Mouse (Mus musculus) brain, embryonic 14.5 days (tissue): ENCODE measurements around the gene Btaf1.

Experiments used
- CTCF ChIP-seq: fragments of 200-500 bp; IDR thresholded peaks from 2 replicates; pipeline ENCODE4 v1.5.1; 2012; ENCODE audit warnings: inconsistent platforms, mild to moderate bottlenecking, moderate library complexity, borderline replicate concordance; ENCODE audit not compliant: insufficient read depth, insufficient read length; ENCODE audit errors: extremely low read depth
- POLR2A ChIP-seq: fragments of 200-500 bp; IDR thresholded peaks from 2 replicates; pipeline ENCODE4 v1.6.1; 2012; ENCODE audit warnings: mild to moderate bottlenecking, inconsistent platforms, borderline replicate concordance; ENCODE audit not compliant: poor library complexity, insufficient read depth, insufficient read length, severe bottlenecking; ENCODE audit errors: extremely low read depth

GRCm38 (mm10) chr19:37032364-37032763 lies 106.5 kb downstream of the Btaf1 start:
- TF ChIP-seq CTCF = no peak
- no peak for TF ChIP-seq POLR2A
